Mouse (Mus musculus) liver, embryonic 14.5 days (tissue): ENCODE results near the gene Gm973.

ENCODE experiments used
- CTCF ChIP-seq: IDR thresholded peaks from 2 replicates; pipeline ENCODE4 v1.5.1; 2016; ENCODE audit warnings: antibody characterized with exemption, low read depth, control low read depth
- EP300 ChIP-seq: IDR thresholded peaks from 2 replicates; pipeline ENCODE4 v1.6.1; 2016; ENCODE audit warnings: antibody characterized with exemption, low read depth

DNA sequence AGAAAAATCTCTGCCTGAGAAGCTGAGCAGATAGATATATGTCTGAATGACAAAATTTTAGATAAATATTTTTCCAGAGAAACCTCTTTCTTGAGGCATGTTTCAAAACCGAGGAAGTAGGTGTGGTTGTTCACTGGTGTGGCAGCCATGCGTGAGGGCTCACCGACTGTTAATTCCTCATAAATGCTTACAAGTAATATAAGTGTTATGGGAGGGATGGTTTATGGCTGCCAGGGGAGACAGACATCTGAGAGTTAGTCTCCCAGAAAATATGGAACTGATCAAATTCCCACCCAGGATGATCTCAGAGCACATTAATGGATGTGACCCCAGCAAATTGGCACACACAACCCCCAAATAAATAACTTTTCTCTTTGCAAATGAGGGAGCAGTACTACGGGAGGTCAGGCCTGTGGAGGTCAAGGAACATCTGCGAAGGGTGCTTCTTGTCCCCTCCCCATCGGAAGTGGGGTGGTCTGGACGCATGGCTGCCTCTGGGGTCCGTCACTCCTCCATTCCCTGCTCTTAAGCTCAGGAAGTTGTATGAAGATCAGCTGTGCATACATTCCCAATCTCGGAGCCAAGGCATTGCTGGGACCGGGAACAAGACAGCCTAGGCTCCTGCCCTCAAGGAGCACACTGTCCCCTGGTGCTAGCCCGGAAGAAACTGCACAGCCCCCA, 78.7 kb downstream of the Gm973 start:
- TF ChIP-seq CTCF (no peak), EP300 (no peak)
